Mouse (Mus musculus) gastrocnemius, postnatal 14 days (tissue): ENCODE measurements around the gene Nr1i2. TPM values are rescaled to one million over a fixed set of nuclear protein-coding genes. Genes with fewer than 3 reads are reported as not detected.
"Not testable (repeated sequence)": the region's sequence is repeated elsewhere in the genome, so short reads cannot be mapped to it uniquely, and the experiment has no call there.

ENCODE experiments used
- DNase-seq: peaks from one replicate; pipeline ENCODE4 v3.0.0; 2021; ENCODE audit warnings: mixed read lengths
- intact Hi-C: fragments of 180-260 bp; cut with DNase I; formaldehyde crosslinking; loops from one replicate; pipeline ENCODE4 v1.15.1; 2025; ENCODE audit warnings: low total_unique reads
- long read RNA-seq, 2 experiments: library from polyadenylated mRNA; stranded (forward); transcript quantifications; one replicate each; pipeline ENCODE4 v2.0.0; 2021
- total RNA-seq, 2 experiments: library from RNA; stranded (reverse); gene quantifications; 2 replicates each; pipeline ENCODE4 v1.2.3; 2021

The Nr1i2 gene
- total RNA-seq = not detected
- long read RNA-seq, experiment 1 = 0 reads
- long read RNA-seq, experiment 2 = 0 reads

GRCm38 (mm10) chr16:38294685-38295348 lies at the start of gene Nr1i2:
Gene Nr1i2 (minus strand): TSS chr16:38294824.
- intact Hi-C loops = no loop called here

GRCm38 (mm10) chr16:38341396-38342324 lies 47.0 kb upstream of the Nr1i2 start, which contains the start of gene Maats1:
Gene Maats1 (minus strand): TSS chr16:38342143.
- DNase-seq = peak; percentile 82
- intact Hi-C loops = loop anchor here (5.0 kb wide), 1 partner anchor 161 kb away; no protein-coding TSS in a partner anchor

More at GRCm38 (mm10) chr16:38294685-38295348, at the start of gene Nr1i2:
- DNase-seq = no peak

GRCm38 (mm10) chr16:38338077-38338476 lies 43.5 kb upstream of the Nr1i2 start:
- intact Hi-C loops, DNase-seq: not testable (repeated sequence)

- intact Hi-C loops = no loop called here
- DNase-seq = no peak
These were observed 39.8 kb upstream of the Nr1i2 start for GRCm38 (mm10) chr16:38334431-38334830.

GRCm38 (mm10) chr16:38329340-38329739 lies 34.7 kb upstream of the Nr1i2 start:
- DNase-seq = no peak
- intact Hi-C loops = no loop called here

- no peak for DNase-seq
- intact Hi-C loops = no loop called here
These were observed 32.3 kb upstream of the Nr1i2 start for GRCm38 (mm10) chr16:38326778-38327397.

GRCm38 (mm10) chr16:38324311-38324710 lies 29.7 kb upstream of the Nr1i2 start:
- DNase-seq = no peak
- intact Hi-C loops = no loop called here

GRCm38 (mm10) chr16:38321452-38321935 lies 26.9 kb upstream of the Nr1i2 start:
- peak; percentile 13 for DNase-seq
- intact Hi-C loops = no loop called here

GRCm38 (mm10) chr16:38319087-38319486 lies 24.5 kb upstream of the Nr1i2 start:
- intact Hi-C loops = no loop called here
- no peak for DNase-seq

GRCm38 (mm10) chr16:38318492-38318891 lies 23.9 kb upstream of the Nr1i2 start:
- intact Hi-C loops = no loop called here
- no peak for DNase-seq

- no peak for DNase-seq
- intact Hi-C loops = no loop called here
These were observed 13.6 kb upstream of the Nr1i2 start for GRCm38 (mm10) chr16:38308195-38308594.

- DNase-seq = no peak
- intact Hi-C loops = no loop called here
These were observed 13.0 kb upstream of the Nr1i2 start for GRCm38 (mm10) chr16:38307651-38308050.

GRCm38 (mm10) chr16:38307221-38307605 lies 12.6 kb upstream of the Nr1i2 start:
- intact Hi-C loops = no loop called here

GRCm38 (mm10) chr16:38306571-38307220 lies 12.1 kb upstream of the Nr1i2 start:
- intact Hi-C loops = no loop called here
- no peak for DNase-seq

More at GRCm38 (mm10) chr16:38307221-38307605, 12.6 kb upstream of the Nr1i2 start:
- no peak for DNase-seq

GRCm38 (mm10) chr16:38304460-38305194 lies 10.0 kb upstream of the Nr1i2 start:
- intact Hi-C loops = no loop called here
- DNase-seq = peak; percentile 34

- intact Hi-C loops = no loop called here
- DNase-seq = no peak
These were observed 7.7 kb upstream of the Nr1i2 start for GRCm38 (mm10) chr16:38302367-38302766.

- intact Hi-C loops = no loop called here
These were observed 3.8 kb upstream of the Nr1i2 start for GRCm38 (mm10) chr16:38298410-38298809.

GRCm38 (mm10) chr16:38295349-38295930 lies 816 bp upstream of the Nr1i2 start:
- intact Hi-C loops = no loop called here
- DNase-seq = no peak

More at GRCm38 (mm10) chr16:38298410-38298809, 3.8 kb upstream of the Nr1i2 start:
- no peak for DNase-seq
